Mouse (Mus musculus) hindbrain, embryonic 10.5 days (tissue): ENCODE measurements around the gene Nrbp1. TPM values are rescaled to one million over a fixed set of nuclear protein-coding genes. Genes with fewer than 3 reads are reported as not detected.

Experiments
- DNase-seq: peaks from one replicate; pipeline ENCODE4 v3.0.0-alpha.2; 2017; ENCODE audit warnings: low spot score
- H3K27ac ChIP-seq: fragments of 300-500 bp; sonication (generic); 2 replicates; pipeline ENCODE4 v1.5.1; 2016; ENCODE audit warnings: mild to moderate bottlenecking, moderate library complexity
- H3K27me3 ChIP-seq: fragments of 300-500 bp; sonication (generic); 2 replicates; pipeline ENCODE4 v1.6.1; 2016; ENCODE audit warnings: mild to moderate bottlenecking; ENCODE audit not compliant: poor library complexity, insufficient read depth, severe bottlenecking
- H3K36me3 ChIP-seq: fragments of 300-500 bp; sonication (generic); 2 replicates; pipeline ENCODE4 v1.6.1; 2016; ENCODE audit warnings: mild to moderate bottlenecking, moderate library complexity
- H3K4me1 ChIP-seq: fragments of 300-500 bp; sonication (generic); replicated peaks from 2 replicates; pipeline ENCODE4 v1.6.1; 2016; ENCODE audit warnings: mild to moderate bottlenecking
- H3K4me3 ChIP-seq: fragments of 300-500 bp; sonication (generic); 2 replicates; pipeline ENCODE4 v1.5.1; 2016; ENCODE audit warnings: mild to moderate bottlenecking, moderate library complexity
- H3K9me3 ChIP-seq: fragments of 300-500 bp; sonication (generic); 2 replicates; pipeline ENCODE4 v1.6.1; 2016; ENCODE audit warnings: mild to moderate bottlenecking, moderate library complexity
- WGBS: fragments of 180-500 bp; shearing (Covaris S2); methylation state at CpG from one replicate; pipeline ENCODE4 v1.1.7; 2016; 5-methylcytosine and 5-hydroxymethylcytosine counted together
- polyA plus RNA-seq: library from polyadenylated mRNA; unstranded; fragments of >200 nt; fragmentation: Nextera tagmentation; extraction: Ambion mirVana; gene quantifications from 2 replicates; pipeline ENCODE4 v1.2.1, GENCODE M21; 2016

Nrbp1 gene
- polyA plus RNA-seq, 1 experiment from 2014 or later, result 159 TPM

- under 1% methylated on average over 40 of the region's 40 CpGs for WGBS
- no peak for DNase-seq
- 0 out of 2 replicates have a peak, but pooled peaks cover 10% of the 10 kb centered on the region for H3K36me3 ChIP-seq
- peak overlapping the region; percentile 97 for H3K27ac ChIP-seq
- peaks cover 18% of the 10 kb centered on the region for H3K4me1 ChIP-seq
- no peaks in the 10 kb centered on the region for H3K27me3 ChIP-seq
- no peaks in the 10 kb centered on the region for H3K9me3 ChIP-seq
- H3K4me3 ChIP-seq, result peak overlapping the region; percentile 99
Observed at GRCm38 (mm10) chr5:31219911-31220447, 20.7 kb upstream of the Nrbp1 start.

- WGBS, result under 1% methylated on average over 70 of the region's 70 CpGs
- Histone ChIP-seq H3K9me3 (no peaks in the 10 kb centered on the region), H3K4me3 (peak within 1 kb of the TSS; percentile 99), H3K27ac (peak within 1 kb of the TSS; percentile 97), H3K4me1 (peaks cover 18% of the 10 kb centered on the region), H3K27me3 (no peaks in the 10 kb centered on the region), H3K36me3 (0 out of 2 replicates have a peak, but pooled peaks cover 10% of the 10 kb centered on the region)
- peak; percentile 97 for DNase-seq
Observed at GRCm38 (mm10) chr5:31220448-31221303, 20.0 kb upstream of the Nrbp1 start, which contains the start of gene Ppm1g. TSS of gene Ppm1g (minus strand) at chr5:31220687.

GRCm38 (mm10) chr5:31221304-31221945 is 19.2 kb upstream of the Nrbp1 start:
- 0 out of 2 replicates have a peak, but pooled peaks cover 6% of the 10 kb centered on the region for H3K36me3 ChIP-seq
- peak overlapping the region; percentile 99 for H3K4me3 ChIP-seq
- no peaks in the 10 kb centered on the region for H3K9me3 ChIP-seq
- DNase-seq, result peak; percentile 49
- WGBS, result 15% methylated on average over 11 of the region's 11 CpGs
- H3K27ac ChIP-seq, result peak overlapping the region; percentile 97
- no peaks in the 10 kb centered on the region for H3K27me3 ChIP-seq
- H3K4me1 ChIP-seq, result peaks cover 18% of the 10 kb centered on the region

- Histone ChIP-seq H3K27ac (no peak overlapping the region), H3K9me3 (no peaks in the 10 kb centered on the region), H3K4me3 (no peak overlapping the region), H3K4me1 (peaks cover 18% of the 10 kb centered on the region), H3K36me3 (0 out of 2 replicates have a peak, but pooled peaks cover under 1% of the 10 kb centered on the region), H3K27me3 (no peaks in the 10 kb centered on the region)
- 91% methylated on average over 9 of the region's 9 CpGs for WGBS
- no peak for DNase-seq
Observed at GRCm38 (mm10) chr5:31222696-31223095, 18.0 kb upstream of the Nrbp1 start.

GRCm38 (mm10) chr5:31226641-31227040 is 14.0 kb upstream of the Nrbp1 start:
- Histone ChIP-seq H3K4me3 (no peak overlapping the region), H3K27me3 (no peaks in the 10 kb centered on the region), H3K27ac (no peak overlapping the region), H3K9me3 (no peaks in the 10 kb centered on the region), H3K4me1 (0 out of 2 replicates have a peak, but pooled peaks cover under 1% of the 10 kb centered on the region), H3K36me3 (no peaks in the 10 kb centered on the region)
- DNase-seq, result no peak
- WGBS, result 80% methylated on average over 1 of the region's 1 CpGs

- Histone ChIP-seq H3K27ac (peak overlapping the region; percentile 98), H3K4me1 (peaks cover 17% of the 10 kb centered on the region), H3K4me3 (peak overlapping the region; percentile 96), H3K9me3 (no peaks in the 10 kb centered on the region), H3K27me3 (no peaks in the 10 kb centered on the region), H3K36me3 (peaks cover 32% of the 10 kb centered on the region)
- no peak for DNase-seq
- under 1% methylated on average over 13 of the region's 13 CpGs for WGBS
Observed at GRCm38 (mm10) chr5:31241522-31242034, 914 bp downstream of the Nrbp1 start.

GRCm38 (mm10) chr5:31242191-31242590 is 1.5 kb downstream of the Nrbp1 start:
- Histone ChIP-seq H3K4me3 (peak overlapping the region; percentile 96), H3K36me3 (peaks cover 38% of the 10 kb centered on the region), H3K9me3 (no peaks in the 10 kb centered on the region), H3K27ac (no peak overlapping the region), H3K27me3 (no peaks in the 10 kb centered on the region), H3K4me1 (peaks cover 17% of the 10 kb centered on the region)
- 28% methylated on average over 10 of the region's 10 CpGs for WGBS
- DNase-seq, result no peak

- WGBS, result 68% methylated on average over 4 of the region's 4 CpGs
- no peak overlapping the region for H3K4me3 ChIP-seq
- H3K27me3 ChIP-seq, result peaks cover 14% of the 10 kb centered on the region
- peaks cover 100% of the 10 kb centered on the region for H3K36me3 ChIP-seq
- H3K4me1 ChIP-seq, result peaks cover 26% of the 10 kb centered on the region
- H3K9me3 ChIP-seq, result no peaks in the 10 kb centered on the region
- no peak overlapping the region for H3K27ac ChIP-seq
- DNase-seq, result peak; percentile 20
Observed at GRCm38 (mm10) chr5:31250716-31251115, 10.1 kb downstream of the Nrbp1 start.

- peaks cover 26% of the 10 kb centered on the region for H3K4me1 ChIP-seq
- H3K27ac ChIP-seq, result peak within 1 kb of the TSS; percentile 69
- H3K4me3 ChIP-seq, result peak within 1 kb of the TSS; percentile 40
- peaks cover 14% of the 10 kb centered on the region for H3K27me3 ChIP-seq
- peak; percentile 31 for DNase-seq
- 16% methylated on average over 47 of the region's 47 CpGs for whole genome bisulfite sequencing
- H3K36me3 ChIP-seq, result peaks cover 99% of the 10 kb centered on the region
- no peaks in the 10 kb centered on the region for H3K9me3 ChIP-seq
Observed at GRCm38 (mm10) chr5:31251541-31252101, 11.0 kb downstream of the Nrbp1 start, which contains the start of gene Krtcap3. TSS of gene Krtcap3 (plus strand) at chr5:31251691.

GRCm38 (mm10) chr5:31252151-31252550 is 11.5 kb downstream of the Nrbp1 start:
- Histone ChIP-seq H3K9me3 (no peaks in the 10 kb centered on the region), H3K27ac (peak overlapping the region; percentile 69; the same call in 1 of the 2 replicates), H3K27me3 (peaks cover 14% of the 10 kb centered on the region), H3K36me3 (peaks cover 97% of the 10 kb centered on the region), H3K4me3 (peak overlapping the region; percentile 40), H3K4me1 (peaks cover 26% of the 10 kb centered on the region)
- peak; percentile 16 for DNase-seq
- 50% methylated on average over 10 of the region's 10 CpGs for WGBS

- DNase-seq, result no peak
- Histone ChIP-seq H3K36me3 (peaks cover 96% of the 10 kb centered on the region), H3K9me3 (no peaks in the 10 kb centered on the region), H3K4me3 (peak overlapping the region; percentile 40; the same call in 1 of the 2 replicates), H3K27me3 (peaks cover 14% of the 10 kb centered on the region), H3K27ac (no peak overlapping the region), H3K4me1 (peaks cover 26% of the 10 kb centered on the region)
- 77% methylated on average over 16 of the region's 16 CpGs for WGBS
Observed at GRCm38 (mm10) chr5:31252795-31253545, 12.3 kb downstream of the Nrbp1 start.

- H3K27me3 ChIP-seq, result peaks cover 14% of the 10 kb centered on the region
- no peak for DNase-seq
- H3K27ac ChIP-seq, result no peak overlapping the region
- peaks cover 94% of the 10 kb centered on the region for H3K36me3 ChIP-seq
- peaks cover 26% of the 10 kb centered on the region for H3K4me1 ChIP-seq
- no peak overlapping the region for H3K4me3 ChIP-seq
- no peaks in the 10 kb centered on the region for H3K9me3 ChIP-seq
- WGBS, result 94% methylated on average over 8 of the region's 8 CpGs
Observed at GRCm38 (mm10) chr5:31253806-31254205, 13.1 kb downstream of the Nrbp1 start.
